Mouse (Mus musculus) G1E (cell line): ENCODE data around the gene Cmya5.

ENCODE experiments used
- CTCF ChIP-seq: IDR thresholded peaks from 2 replicates; pipeline ENCODE4 v1.5.1; 2012; ENCODE audit warnings: low read depth, low read length, inconsistent platforms, mixed read lengths
- GATA1 ChIP-seq: IDR thresholded peaks from 2 replicates; pipeline ENCODE4 v1.6.1; 2012; ENCODE audit warnings: borderline replicate concordance, low read length, inconsistent platforms, mixed read lengths
- TAL1 ChIP-seq: conservative IDR thresholded peaks from 2 replicates; pipeline ENCODE4 v1.6.1; 2012; ENCODE audit warnings: low read depth, low read length, inconsistent platforms, mixed read lengths

GRCm38 (mm10) chr13:93144336-93145167, at the start of gene Cmya5:
- no peak for TF ChIP-seq GATA1
- no peak for TF ChIP-seq CTCF
- TF ChIP-seq TAL1, result no peak
